Mouse (Mus musculus) small intestine, adult 2 months (tissue): Measurements from ENCODE around the gene Itfg1. TPM values are rescaled to one million over a fixed set of nuclear protein-coding genes. Genes with fewer than 3 reads are reported as not detected.
A peak's percentile ranks its signal among the peaks of the same experiment; 100 is the strongest.
"Not testable (repeated sequence)": the region's sequence is repeated elsewhere in the genome, so short reads cannot be mapped to it uniquely, and the experiment has no call there.

Experiments used
- H3K27ac ChIP-seq: fragments of 200-500 bp; 2 replicates; pipeline ENCODE4 v1.5.1; 2012; ENCODE audit warnings: low read depth, low read length, control low read depth, inconsistent platforms; ENCODE audit not compliant: insufficient read depth
- H3K27me3 ChIP-seq: fragments of 200-500 bp; 2 replicates; pipeline ENCODE4 v1.6.1; 2012; ENCODE audit warnings: mild to moderate bottlenecking, moderate library complexity, low read length, inconsistent platforms; ENCODE audit not compliant: control insufficient read depth, insufficient read depth
- H3K36me3 ChIP-seq: fragments of 200-500 bp; 2 replicates; pipeline ENCODE4 v1.6.1; 2012; ENCODE audit warnings: mild to moderate bottlenecking, low read length, control low read depth, inconsistent platforms; ENCODE audit not compliant: control insufficient read depth, insufficient read depth
- H3K4me1 ChIP-seq: fragments of 200-500 bp; 2 replicates; pipeline ENCODE4 v1.6.1; 2012; ENCODE audit warnings: low read length, inconsistent platforms, mixed read lengths; ENCODE audit not compliant: control insufficient read depth, insufficient read depth, insufficient read length
- H3K4me3 ChIP-seq: fragments of 200-500 bp; 2 replicates; pipeline ENCODE4 v1.5.1; 2012; ENCODE audit warnings: low read depth, mild to moderate bottlenecking, control low read depth, inconsistent platforms, low read length, moderate library complexity
- CTCF ChIP-seq: fragments of 200-500 bp; IDR thresholded peaks from 2 replicates; pipeline ENCODE4 v1.5.1; 2012; ENCODE audit warnings: low read depth, mild to moderate bottlenecking, control low read depth, inconsistent platforms, low read length, moderate library complexity, mixed read lengths; ENCODE audit not compliant: insufficient replicate concordance, insufficient read length; ENCODE audit errors: extremely low read depth
- POLR2A ChIP-seq: fragments of 200-500 bp; IDR thresholded peaks from 2 replicates; pipeline ENCODE4 v1.6.1; 2012; ENCODE audit warnings: low read depth, mild to moderate bottlenecking, control low read depth, inconsistent platforms, low read length, moderate library complexity
- WGBS: fragments of 180-500 bp; shearing (Covaris S2); methylation state at CpG from one replicate; pipeline ENCODE4 v1.1.7; 2018; 5-methylcytosine and 5-hydroxymethylcytosine counted together
- polyA plus RNA-seq: library from polyadenylated mRNA; depleted of rRNA; stranded (reverse); fragments of >200 nt; gene quantifications from 2 replicates; pipeline ENCODE4 v1.2.3, GENCODE M21; 2012

The Itfg1 gene
- polyA plus RNA-seq, 1 experiment, result 14.4 TPM

- TF ChIP-seq CTCF (no peak), POLR2A (no peak)
- H3K36me3 ChIP-seq, result peaks cover 2% of the 10 kb centered on the region; the same call in 1 of the 2 replicates
- no peaks in the 10 kb centered on the region for H3K27me3 ChIP-seq
- WGBS, result 87% methylated on average over 19 of the region's 19 CpGs
- no peak overlapping the region for H3K27ac ChIP-seq
- H3K4me3 ChIP-seq, result no peak overlapping the region
- H3K4me1 ChIP-seq, result no peaks in the 10 kb centered on the region
These were observed 13.8 kb upstream of the Itfg1 start for GRCm38 (mm10) chr8:85854220-85855123.

GRCm38 (mm10) chr8:85845887-85846286 lies 5.2 kb upstream of the Itfg1 start:
- Histone ChIP-seq H3K36me3 (no peaks in the 10 kb centered on the region), H3K4me1 (no peaks in the 10 kb centered on the region; the same call in 1 of the 2 replicates), H3K27ac (no peak overlapping the region), H3K27me3 (no peaks in the 10 kb centered on the region), H3K4me3 (no peak overlapping the region)
- TF ChIP-seq CTCF (no peak), POLR2A (no peak)

- TF ChIP-seq POLR2A, result no peak
- no peak for TF ChIP-seq CTCF
- Histone ChIP-seq H3K27me3 (no peaks in the 10 kb centered on the region), H3K27ac (no peak overlapping the region), H3K4me3 (peak overlapping the region; percentile 77; the same call in 1 of the 2 replicates), H3K4me1 (peaks cover 4% of the 10 kb centered on the region; the same call in 1 of the 2 replicates), H3K36me3 (peaks cover 2% of the 10 kb centered on the region; the same call in 1 of the 2 replicates)
- 3% methylated on average over 4 of the region's 4 CpGs for WGBS
These were observed 721 bp upstream of the Itfg1 start for GRCm38 (mm10) chr8:85841489-85841795.

- Histone ChIP-seq H3K27me3 (no peaks in the 10 kb centered on the region), H3K4me1 (peaks cover 4% of the 10 kb centered on the region; the same call in 1 of the 2 replicates), H3K4me3 (peak overlapping the region; percentile 77), H3K36me3 (peaks cover 8% of the 10 kb centered on the region), H3K27ac (peak overlapping the region; percentile 95)
- 1% methylated on average over 21 of the region's 21 CpGs for WGBS
- TF ChIP-seq CTCF, result no peak
- no peak for TF ChIP-seq POLR2A
These were observed 635 bp downstream of the Itfg1 start for GRCm38 (mm10) chr8:85839916-85840656.

GRCm38 (mm10) chr8:85813621-85814020 lies 27.1 kb downstream of the Itfg1 start:
- no peak overlapping the region for H3K4me3 ChIP-seq
- H3K27ac ChIP-seq, result no peak overlapping the region
- H3K36me3 ChIP-seq, result peaks cover 6% of the 10 kb centered on the region; the same call in 1 of the 2 replicates
- no peaks in the 10 kb centered on the region for H3K27me3 ChIP-seq
- H3K4me1 ChIP-seq, result no peaks in the 10 kb centered on the region
- TF ChIP-seq CTCF, result no peak
- no peak for TF ChIP-seq POLR2A

- Histone ChIP-seq H3K4me3 (no peak overlapping the region), H3K27ac (no peak overlapping the region), H3K27me3 (no peaks in the 10 kb centered on the region), H3K4me1 (no peaks in the 10 kb centered on the region), H3K36me3 (peaks cover 7% of the 10 kb centered on the region; the same call in 1 of the 2 replicates)
- TF ChIP-seq CTCF (no peak), POLR2A (no peak)
- WGBS, result 71% methylated on average over 1 of the region's 1 CpGs
These were observed 39.3 kb downstream of the Itfg1 start for GRCm38 (mm10) chr8:85801408-85801807.

GRCm38 (mm10) chr8:85800164-85800563 lies 40.6 kb downstream of the Itfg1 start:
- WGBS, result 81% methylated on average over 1 of the region's 1 CpGs
- Histone ChIP-seq H3K27ac (no peak overlapping the region), H3K4me3 (no peak overlapping the region), H3K27me3 (no peaks in the 10 kb centered on the region), H3K4me1 (peaks cover 2% of the 10 kb centered on the region; the same call in 1 of the 2 replicates), H3K36me3 (peaks cover 7% of the 10 kb centered on the region; the same call in 1 of the 2 replicates)
- no peak for TF ChIP-seq CTCF
- TF ChIP-seq POLR2A, result no peak

GRCm38 (mm10) chr8:85796392-85796791 lies 44.3 kb downstream of the Itfg1 start:
- H3K27me3 ChIP-seq, H3K4me1 ChIP-seq: not testable (repeated sequence)
- WGBS, result 33% methylated on average over 1 of the region's 1 CpGs

More at GRCm38 (mm10) chr8:85796392-85796791, 44.3 kb downstream of the Itfg1 start:
- H3K36me3 ChIP-seq, H3K4me3 ChIP-seq, H3K27ac ChIP-seq: not testable (repeated sequence)
